Mouse (Mus musculus) limb, embryonic 14.5 days (tissue): ENCODE data around the gene Pih1d1. TPM values are rescaled to one million over a fixed set of nuclear protein-coding genes. Genes with fewer than 3 reads are reported as not detected.
A peak's percentile ranks its signal among the peaks of the same experiment; 100 is the strongest.

ENCODE experiments used
- ATAC-seq: fragments of 200-750 bp; cut with Nextera tagmentation; 2 replicates; pipeline ENCODE4 v1.8.0; 2017; ENCODE audit warnings: low read depth, moderate number of reproducible peaks, moderate TSS enrichment; ENCODE audit not compliant: low FRiP score
- DNase-seq: peaks from one replicate; pipeline ENCODE4 v3.0.0-alpha.2; 2015; ENCODE audit warnings: low spot score
- H3K27ac ChIP-seq: fragments of 300-500 bp; sonication (generic); replicated peaks from 2 replicates; pipeline ENCODE4 v1.5.1; 2014; ENCODE audit warnings: low read depth, mild to moderate bottlenecking, low read length, moderate library complexity, mixed read lengths
- H3K27me3 ChIP-seq: fragments of 300-500 bp; sonication (generic); 2 replicates; pipeline ENCODE4 v1.6.1; 2014; ENCODE audit warnings: low read length, mixed read lengths; ENCODE audit not compliant: control insufficient read depth, insufficient read depth
- H3K36me3 ChIP-seq: fragments of 300-500 bp; sonication (generic); 2 replicates; pipeline ENCODE4 v1.6.1; 2014; ENCODE audit warnings: mild to moderate bottlenecking, low read length, moderate library complexity, mixed read lengths; ENCODE audit not compliant: control insufficient read depth, insufficient read depth
- H3K4me1 ChIP-seq: fragments of 300-500 bp; sonication (generic); 2 replicates; pipeline ENCODE4 v1.6.1; 2014; ENCODE audit warnings: antibody characterized with exemption, low read length, mixed read lengths; ENCODE audit not compliant: control insufficient read depth, insufficient read depth
- H3K4me2 ChIP-seq: fragments of 300-500 bp; sonication (generic); replicated peaks from 2 replicates; pipeline ENCODE4 v1.6.1; 2014; ENCODE audit warnings: low read depth, mild to moderate bottlenecking, low read length, moderate library complexity; ENCODE audit not compliant: severe bottlenecking
- H3K4me3 ChIP-seq: fragments of 300-500 bp; sonication (generic); replicated peaks from 2 replicates; pipeline ENCODE4 v1.5.1; 2014; ENCODE audit warnings: low read length
- H3K9ac ChIP-seq: fragments of 300-500 bp; sonication (generic); 2 replicates; pipeline ENCODE4 v1.6.1; 2014; ENCODE audit warnings: mild to moderate bottlenecking, low read depth, low read length, moderate library complexity; ENCODE audit not compliant: severe bottlenecking
- H3K9me3 ChIP-seq: fragments of 300-500 bp; sonication (generic); 2 replicates; pipeline ENCODE4 v1.6.1; 2016; ENCODE audit warnings: low read length; ENCODE audit not compliant: control insufficient read depth
- POLR2A ChIP-seq: fragments of 200-500 bp; IDR thresholded peaks from 2 replicates; pipeline ENCODE4 v1.8.0; 2012; ENCODE audit warnings: inconsistent platforms, mild to moderate bottlenecking, moderate library complexity, borderline replicate concordance; ENCODE audit not compliant: insufficient read depth, insufficient read length; ENCODE audit errors: extremely low read depth
- WGBS: fragments of 180-500 bp; shearing (Covaris S2); extraction: QIAGEN DNeasy Blood & Tissue Kit; methylation state at CpG from one replicate; pipeline ENCODE4 v1.1.7; 2014; 5-methylcytosine and 5-hydroxymethylcytosine counted together
- polyA plus RNA-seq, 2 experiments: library from polyadenylated mRNA; depleted of rRNA in 1 of 2; stranded (reverse) in 1 of 2; unstranded in 1 of 2; fragments of >200 nt; fragmentation: Nextera tagmentation in 1 of 2; extraction: Ambion mirVana in 1 of 2; gene quantifications; 2 replicates each; pipeline versions ENCODE4 v1.2.1 to v1.2.3; 2012 to 2014

The Pih1d1 gene
- polyA plus RNA-seq, 2 experiments: 86.4 to 115 TPM

DNA sequence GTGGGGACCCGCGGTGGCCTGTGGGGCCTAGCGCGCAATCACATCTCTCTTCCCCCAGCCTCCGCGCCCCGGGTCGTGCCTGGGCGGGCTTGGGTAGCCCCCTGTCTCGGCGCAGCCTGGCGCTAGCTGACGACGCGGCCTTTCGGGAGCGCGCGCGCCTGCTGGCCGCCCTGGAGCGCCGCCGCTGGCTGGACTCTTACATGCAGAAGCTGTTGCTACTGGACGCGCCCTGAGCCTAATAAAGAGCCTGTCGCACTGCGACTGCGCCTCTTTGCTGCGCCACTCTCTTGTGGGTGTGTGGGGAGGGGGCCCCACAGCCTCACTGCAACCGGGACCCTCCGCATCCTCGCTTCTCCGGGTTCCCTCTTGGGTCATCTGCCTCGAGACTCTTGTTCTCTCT, 27.4 kb downstream of the Pih1d1 start:
- Histone ChIP-seq H3K9ac (no peak overlapping the region), H3K4me3 (no peak overlapping the region), H3K9me3 (no peaks in the 10 kb centered on the region), H3K27ac (no peak overlapping the region), H3K27me3 (peaks cover 75% of the 10 kb centered on the region), H3K4me2 (0 out of 2 replicates have a peak overlapping the region, but pooled peaks have one; percentile 3), H3K4me1 (no peaks in the 10 kb centered on the region), H3K36me3 (no peaks in the 10 kb centered on the region)
- DNase-seq: no peak
- 8% methylated on average over 24 of the region's 35 CpGs for WGBS
- TF ChIP-seq POLR2A: no peak
- no peak for ATAC-seq

DNA sequence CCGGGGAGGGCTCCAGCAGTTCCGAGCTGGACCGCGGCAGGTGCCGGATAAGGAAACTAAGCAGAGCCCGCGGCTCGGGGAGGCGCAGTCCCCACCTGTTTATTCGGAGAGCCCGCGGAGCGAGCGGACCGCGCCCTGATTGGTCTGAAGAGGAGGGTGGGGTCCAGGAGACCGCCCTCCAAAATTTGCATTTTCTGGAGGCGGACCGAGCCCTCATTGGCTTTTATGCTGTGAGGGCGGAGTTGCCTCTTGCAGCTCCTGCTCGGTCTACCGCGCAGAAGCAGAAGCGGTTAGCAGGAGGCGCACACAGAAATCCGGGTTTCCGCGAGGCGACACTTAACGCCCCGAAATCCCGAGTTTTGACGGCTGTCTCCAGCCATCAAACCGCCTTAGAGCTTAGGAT, 28.1 kb downstream of the Pih1d1 start:
- no peaks in the 10 kb centered on the region for H3K9me3 ChIP-seq
- WGBS: 0% methylated on average over 34 of the region's 34 CpGs
- peak overlapping the region; percentile 40 for H3K4me2 ChIP-seq
- TF ChIP-seq POLR2A: no peak
- H3K4me3 ChIP-seq: peak overlapping the region; percentile 10
- H3K36me3 ChIP-seq: no peaks in the 10 kb centered on the region
- no peaks in the 10 kb centered on the region for H3K4me1 ChIP-seq
- peak; percentile 91 for DNase-seq
- no peak overlapping the region for H3K27ac ChIP-seq
- H3K27me3 ChIP-seq: peaks cover 68% of the 10 kb centered on the region
- no peak overlapping the region for H3K9ac ChIP-seq
- peak; percentile 93 for ATAC-seq

GRCm38 (mm10) chr7:45182606-45183005, 28.5 kb downstream of the Pih1d1 start:
- Histone ChIP-seq H3K9ac (no peak overlapping the region), H3K27me3 (peaks cover 64% of the 10 kb centered on the region), H3K4me2 (peak overlapping the region; percentile 40), H3K9me3 (no peaks in the 10 kb centered on the region), H3K36me3 (no peaks in the 10 kb centered on the region), H3K27ac (no peak overlapping the region), H3K4me3 (peak overlapping the region; percentile 10), H3K4me1 (no peaks in the 10 kb centered on the region)
- 20% methylated on average over 11 of the region's 11 CpGs for WGBS
- ATAC-seq: peak; percentile 7; the same call in 1 of the 2 replicates
- no peak for TF ChIP-seq POLR2A
- DNase-seq: no peak

- no peak overlapping the region for H3K4me3 ChIP-seq
- no peak overlapping the region for H3K9ac ChIP-seq
- H3K4me1 ChIP-seq: no peaks in the 10 kb centered on the region
- peaks cover 53% of the 10 kb centered on the region for H3K27me3 ChIP-seq
- H3K4me2 ChIP-seq: no peak overlapping the region
- no peak for ATAC-seq
- H3K9me3 ChIP-seq: no peaks in the 10 kb centered on the region
- DNase-seq: no peak
- 69% methylated on average over 5 of the region's 7 CpGs for WGBS
- no peak overlapping the region for H3K27ac ChIP-seq
- no peak for TF ChIP-seq POLR2A
- no peaks in the 10 kb centered on the region for H3K36me3 ChIP-seq
Observed at GRCm38 (mm10) chr7:45183672-45184071, 29.6 kb downstream of the Pih1d1 start.

DNA sequence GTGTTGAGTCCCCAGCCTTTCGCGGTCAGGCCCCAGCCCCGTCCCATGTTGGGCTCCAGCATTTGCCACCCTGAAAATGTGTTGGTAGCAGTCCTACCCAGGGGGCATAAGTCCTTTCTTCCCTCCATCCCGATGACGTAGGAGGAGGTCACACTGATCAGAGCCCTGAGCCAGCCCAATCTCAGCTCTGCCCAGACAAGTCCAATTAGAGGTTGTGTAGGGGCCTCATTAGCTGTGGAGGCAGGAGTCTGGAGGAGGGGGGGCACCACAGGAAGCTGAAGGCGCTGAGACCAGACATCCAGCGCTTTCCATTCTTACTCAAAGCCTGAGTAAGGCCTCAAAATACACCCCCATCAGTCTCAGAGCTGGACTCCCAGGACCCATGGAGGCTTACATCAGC, 31.8 kb downstream of the Pih1d1 start:
- 48% methylated on average over 7 of the region's 7 CpGs for WGBS
- no peak overlapping the region for H3K9ac ChIP-seq
- no peak for TF ChIP-seq POLR2A

GRCm38 (mm10) chr7:45189600-45189999, 35.5 kb downstream of the Pih1d1 start:
- Histone ChIP-seq H3K27me3 (no peaks in the 10 kb centered on the region), H3K9ac (no peak overlapping the region), H3K4me1 (peaks cover 4% of the 10 kb centered on the region), H3K4me2 (no peak overlapping the region), H3K27ac (no peak overlapping the region), H3K36me3 (no peaks in the 10 kb centered on the region), H3K9me3 (no peaks in the 10 kb centered on the region), H3K4me3 (no peak overlapping the region)
- DNase-seq (no peak), ATAC-seq (no peak)
- TF ChIP-seq POLR2A: no peak
- 60% methylated on average over 16 of the region's 16 CpGs for WGBS

More for the DNA sequence above, 31.8 kb downstream of the Pih1d1 start:
- Histone ChIP-seq H3K27me3 (peaks cover 33% of the 10 kb centered on the region), H3K27ac (no peak overlapping the region), H3K9me3 (no peaks in the 10 kb centered on the region), H3K4me3 (no peak overlapping the region), H3K4me1 (no peaks in the 10 kb centered on the region), H3K4me2 (no peak overlapping the region), H3K36me3 (no peaks in the 10 kb centered on the region)
- ATAC-seq (no peak), DNase-seq (no peak)
